Mouse (Mus musculus): Measurements from ENCODE around the gene Phlpp2. TPM values are rescaled to one million over a fixed set of nuclear protein-coding genes. Genes with fewer than 3 reads are reported as not detected.

Phlpp2 gene
- polyA plus RNA-seq (2021; fragmentation: Nextera tagmentation), result 3.4 and 4.3 TPM in 2 replicates
- long read RNA-seq, experiment 1, partial matches to known transcripts, result 0 of 8 reads
- long read RNA-seq, experiment 1, other reads (novel, unspliced or antisense), result 8 of 8 reads
- long read RNA-seq, experiment 2, partial matches to known transcripts, result 2 of 8 reads
- long read RNA-seq, experiment 2, other reads (novel, unspliced or antisense), result 6 of 8 reads

DNA sequence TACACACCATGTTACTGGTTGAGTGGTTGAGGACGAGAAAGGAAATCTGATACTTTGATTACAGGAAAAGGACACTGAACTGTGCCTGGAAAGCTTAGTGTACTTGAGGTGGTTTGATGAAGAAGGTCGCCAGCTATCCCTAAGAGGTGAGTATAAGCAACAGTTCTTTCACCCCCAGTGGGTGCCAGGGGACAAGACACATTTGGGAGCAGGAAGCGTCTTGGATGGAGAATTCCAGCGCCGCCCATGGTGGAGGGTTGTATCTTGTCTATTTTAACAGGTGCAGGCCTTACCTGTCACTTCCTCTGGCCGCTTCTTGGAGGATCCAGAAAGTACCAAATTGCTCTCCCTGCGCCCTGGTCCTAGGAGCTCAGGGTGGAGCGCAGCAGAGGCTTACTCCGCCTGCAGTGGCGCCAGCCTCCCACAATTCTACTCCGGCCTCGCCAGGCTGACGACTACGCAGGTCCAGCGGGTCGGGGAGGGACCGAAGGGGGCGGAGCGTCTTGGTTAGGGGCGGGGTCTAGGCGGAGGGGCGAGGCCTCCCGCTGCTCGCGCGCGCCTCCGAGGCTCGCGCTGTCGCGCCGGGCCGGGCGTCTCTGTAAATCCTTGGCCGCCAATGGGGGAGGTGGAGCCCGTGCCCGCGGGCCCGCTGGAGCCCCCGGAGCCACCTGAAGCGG, at the start of gene Phlpp2:
Gene Phlpp2 (plus strand): TSS at position 540 of the 677 bp plus-strand sequence.

DNA sequence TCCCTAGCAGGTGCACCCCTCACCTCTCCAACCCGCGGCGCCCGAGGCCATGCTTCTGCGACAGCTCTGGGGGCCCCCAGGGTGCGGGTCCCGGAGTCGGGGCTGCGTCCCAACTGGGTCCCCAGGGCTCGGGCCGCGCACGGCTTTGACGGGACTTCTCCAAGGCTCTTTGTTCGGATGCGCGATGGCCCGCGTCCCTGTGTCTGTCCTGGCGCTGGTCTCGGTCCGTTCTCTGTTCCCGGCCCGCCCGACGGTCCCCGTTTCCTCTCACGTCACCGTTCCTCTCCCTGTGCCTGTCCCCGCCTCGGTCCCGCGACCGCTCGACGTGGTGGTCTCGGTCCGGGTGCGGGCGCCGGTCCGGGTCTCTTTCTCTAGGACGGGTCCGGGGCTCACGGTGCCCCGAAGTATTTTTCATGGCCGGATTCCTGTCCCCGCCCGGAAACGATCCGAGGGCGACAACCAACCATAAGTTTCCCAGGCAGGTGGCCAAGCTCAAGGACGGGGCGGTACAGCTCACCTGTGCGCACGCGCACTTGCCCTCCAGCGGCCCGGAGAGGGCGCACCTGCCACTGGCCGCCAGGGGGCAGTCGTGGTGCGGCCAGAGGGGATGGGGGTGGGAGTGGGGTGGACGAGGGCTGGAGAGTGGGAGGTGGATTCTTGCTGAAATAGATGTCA, 93.5 kb downstream of the Phlpp2 start, which contains the start of gene Marveld3:
Gene Marveld3 (minus strand): TSS at position 511 of the 675 bp plus-strand sequence.

DNA sequence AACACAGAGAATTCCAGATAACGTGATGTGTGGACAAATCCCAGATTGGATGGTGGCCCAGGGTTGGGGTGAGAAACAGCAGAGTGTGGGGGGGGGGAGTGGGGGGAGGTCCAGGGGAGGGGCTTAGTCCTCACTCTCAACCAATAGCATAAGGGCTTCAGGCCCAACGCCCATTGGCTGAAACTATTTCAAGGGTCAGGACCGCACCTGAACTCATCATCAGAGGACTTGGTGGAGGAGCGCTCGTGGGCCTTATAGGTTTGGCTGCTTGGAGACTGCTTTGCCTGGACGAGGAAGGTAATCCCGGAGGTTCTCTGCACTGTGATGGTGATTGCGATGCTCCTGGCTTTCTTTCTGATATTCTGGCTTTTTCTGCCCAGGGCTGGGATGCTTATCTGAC, 121.9 kb downstream of the Phlpp2 start, which contains the start of gene Tat:
Gene Tat (plus strand): TSS at position 214 of the 400 bp plus-strand sequence.

Other genes with a start within 250 kb of the Phlpp2 start
- gene Ist1, start 175.3 kb upstream of the Phlpp2 start, polyA plus RNA-seq (2021; fragmentation: Nextera tagmentation), result 82.3 and 82.8 TPM in 2 replicates
- gene Zfp821, start 163.0 kb upstream of the Phlpp2 start, polyA plus RNA-seq (2021; fragmentation: Nextera tagmentation), result 7.7 and 9.5 TPM in 2 replicates
- gene Atxn1l, start 130.8 kb upstream of the Phlpp2 start, polyA plus RNA-seq (2021; fragmentation: Nextera tagmentation), result 2.1 and 2.2 TPM in 2 replicates
- 19.0 and 20.4 TPM in 2 replicates for gene Ap1g1, start 90.0 kb upstream of the Phlpp2 start, polyA plus RNA-seq (2021; fragmentation: Nextera tagmentation)
- 0.41 and 1.4 TPM in 2 replicates for gene Marveld3, start 93.7 kb downstream of the Phlpp2 start, polyA plus RNA-seq (2021; fragmentation: Nextera tagmentation)
- not detected in 2 replicates for gene Tat, start 121.9 kb downstream of the Phlpp2 start, polyA plus RNA-seq (2021; fragmentation: Nextera tagmentation)
- gene Chst4, start 171.2 kb downstream of the Phlpp2 start, polyA plus RNA-seq (2021; fragmentation: Nextera tagmentation), result not detected in 2 replicates
- gene Zfp612, start 211.2 kb downstream of the Phlpp2 start, polyA plus RNA-seq (2021; fragmentation: Nextera tagmentation), result 15.2 and 16.6 TPM in 2 replicates
- not detected in 2 replicates for gene Gm21964, start 232.7 kb downstream of the Phlpp2 start, polyA plus RNA-seq (2021; fragmentation: Nextera tagmentation)
- gene Gm17720, start 234.2 kb downstream of the Phlpp2 start, polyA plus RNA-seq (2021; fragmentation: Nextera tagmentation), result not detected in 2 replicates

Measured in layer of hippocampus, adult 6 months (tissue).